Mouse (Mus musculus) ovary, postnatal 14 days (tissue): ENCODE data around the gene Dock4.

Experiments used
- DNase-seq: peaks from one replicate; pipeline ENCODE4 v3.0.0; 2022; ENCODE audit warnings: low spot score

Dock4 gene

DNA sequence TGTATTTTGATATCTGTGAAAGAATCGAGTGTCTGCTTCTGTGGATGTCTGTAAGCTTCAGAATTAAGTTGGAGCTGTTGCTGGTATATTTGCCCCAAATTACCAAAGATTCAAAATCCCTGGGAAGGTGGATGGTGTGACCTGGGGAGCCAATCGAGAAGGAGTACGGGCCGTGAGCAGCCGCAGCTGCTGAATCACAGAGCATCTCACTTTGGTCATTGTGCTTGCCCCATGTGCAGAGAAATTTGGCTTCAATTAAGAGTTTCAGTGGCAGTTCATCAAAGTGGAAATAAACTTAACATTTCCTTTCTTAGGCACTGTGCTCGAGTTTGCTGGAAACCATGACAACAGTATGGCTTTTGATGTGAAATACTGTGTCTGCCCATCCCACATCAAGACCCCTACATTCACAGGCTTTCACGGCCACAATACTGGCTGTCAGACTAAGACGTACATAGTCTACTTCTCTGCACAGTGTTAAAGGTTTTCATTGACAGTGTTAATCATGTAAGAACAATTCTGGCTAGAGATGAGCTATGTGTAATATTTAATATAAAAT lies 321.6 kb downstream of the Dock4 start:
- DNase-seq, result no peak

GRCm38 (mm10) chr12:40773091-40773490 lies 327.3 kb downstream of the Dock4 start:
- DNase-seq, result no peak

GRCm38 (mm10) chr12:40781554-40781953 lies 335.8 kb downstream of the Dock4 start:
- no peak for DNase-seq

- no peak for DNase-seq
Measured at GRCm38 (mm10) chr12:40788621-40789111, 342.9 kb downstream of the Dock4 start.

DNA sequence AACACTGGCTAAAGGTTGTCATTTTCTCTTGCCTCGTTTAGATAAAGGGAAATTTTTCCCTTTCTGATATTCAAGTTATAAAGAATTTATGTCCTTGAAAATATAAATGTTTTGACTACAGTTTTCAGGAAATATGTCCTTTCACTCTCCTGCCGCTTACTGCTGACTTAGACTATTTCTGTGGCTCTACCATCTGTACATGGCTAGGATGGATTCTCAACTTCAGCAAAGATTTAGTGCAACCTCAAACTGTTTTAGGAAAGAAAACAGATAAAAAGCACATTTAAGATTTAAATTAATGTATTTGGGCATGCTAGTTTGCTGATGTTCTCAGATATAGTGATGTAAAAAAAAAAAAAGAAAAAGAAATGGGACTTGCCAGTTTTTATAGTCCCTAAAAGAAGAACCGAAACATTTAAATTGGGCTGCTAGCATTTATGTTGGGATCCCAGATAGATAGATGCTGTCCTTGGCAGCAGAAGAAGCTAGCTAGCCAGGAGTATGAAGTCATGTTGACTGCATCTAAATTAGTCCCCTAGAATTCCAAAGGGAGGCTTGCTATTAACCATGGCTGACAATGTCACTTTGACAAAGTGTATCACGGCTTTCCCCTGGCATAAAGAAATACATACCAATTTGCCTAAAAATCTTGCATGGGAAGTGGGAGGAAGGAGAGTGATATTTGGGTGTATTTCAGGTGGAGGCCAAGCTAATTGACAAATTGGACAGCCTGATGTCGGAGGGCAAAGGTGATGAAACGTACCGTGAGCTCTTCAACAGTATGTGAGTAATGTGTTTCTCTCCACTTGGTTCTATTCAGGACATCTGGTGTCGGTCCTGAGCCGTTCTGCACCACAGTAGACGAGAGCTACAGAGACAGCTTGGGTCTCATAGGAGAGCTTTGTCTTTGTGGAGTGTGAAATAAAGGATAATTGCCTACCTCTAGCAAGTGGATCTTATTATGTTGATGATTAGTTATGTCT lies 343.9 kb downstream of the Dock4 start:
- no peak for DNase-seq

- no peak for DNase-seq
Measured at GRCm38 (mm10) chr12:40791221-40791620, 345.5 kb downstream of the Dock4 start.

GRCm38 (mm10) chr12:40792184-40792650 lies 346.5 kb downstream of the Dock4 start:
- no peak for DNase-seq

DNA sequence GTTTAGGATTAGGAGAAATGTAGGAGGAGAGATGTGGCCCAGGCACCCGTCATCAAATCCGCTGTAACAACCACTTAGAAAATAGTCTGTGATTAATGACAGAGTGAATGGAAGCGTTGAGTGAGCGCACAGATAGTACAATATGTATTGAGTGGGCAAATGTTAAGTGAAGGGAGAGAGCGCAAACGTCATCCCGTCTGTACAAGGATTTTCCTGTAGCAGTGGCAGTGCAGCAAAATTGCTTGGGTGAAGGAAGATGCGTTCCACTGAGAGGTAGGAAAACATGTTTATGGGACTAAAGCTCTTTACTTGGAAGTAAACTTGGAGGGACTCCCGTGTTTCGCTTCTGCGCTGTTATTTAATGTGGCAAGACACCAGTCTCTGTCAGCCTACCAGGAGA lies 348.3 kb downstream of the Dock4 start:
- no peak for DNase-seq

GRCm38 (mm10) chr12:40794756-40795155 lies 349.0 kb downstream of the Dock4 start:
- no peak for DNase-seq

GRCm38 (mm10) chr12:40795768-40796167 lies 350.0 kb downstream of the Dock4 start:
- DNase-seq, result no peak

- DNase-seq, result no peak
Measured at GRCm38 (mm10) chr12:40796813-40797491, 351.2 kb downstream of the Dock4 start.

DNA sequence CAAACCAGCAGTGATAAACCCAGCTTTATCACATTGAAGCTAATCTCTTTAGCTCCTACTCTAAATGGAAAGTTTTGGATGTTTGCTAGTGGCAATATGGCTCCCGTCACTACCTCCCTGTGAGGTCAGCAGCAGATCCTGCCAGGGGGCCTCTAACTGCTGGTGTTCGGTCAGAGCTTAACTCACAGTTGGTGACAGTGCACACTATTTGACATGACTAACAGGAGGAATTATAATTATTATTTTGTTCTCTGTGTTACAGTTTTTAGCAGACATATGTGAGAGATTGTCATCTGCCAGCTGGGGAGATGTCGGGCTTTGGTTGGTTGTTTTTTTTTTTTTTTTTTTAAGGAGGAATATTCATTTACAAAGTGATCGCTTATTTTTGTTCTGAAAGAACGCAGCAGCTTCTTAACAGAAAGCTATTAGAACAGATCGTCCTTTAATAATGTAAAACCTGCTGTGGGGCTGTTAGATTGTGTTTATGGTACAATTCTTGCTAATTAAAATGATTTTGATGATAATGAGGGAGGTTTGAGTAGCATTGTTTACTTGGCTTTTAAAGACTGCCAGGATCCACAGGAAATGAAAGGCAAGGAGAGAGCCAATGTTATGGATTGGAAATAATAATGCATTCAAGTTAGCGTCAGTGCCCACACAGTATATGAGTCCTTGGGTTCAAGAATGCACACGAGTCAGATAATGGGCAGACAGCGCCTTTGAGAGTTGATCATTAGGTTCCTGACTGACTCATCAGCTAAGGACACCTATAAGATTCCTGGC lies 352.0 kb downstream of the Dock4 start:
- DNase-seq, result no peak

GRCm38 (mm10) chr12:40798344-40799017 lies 352.7 kb downstream of the Dock4 start:
- DNase-seq, result no peak

DNA sequence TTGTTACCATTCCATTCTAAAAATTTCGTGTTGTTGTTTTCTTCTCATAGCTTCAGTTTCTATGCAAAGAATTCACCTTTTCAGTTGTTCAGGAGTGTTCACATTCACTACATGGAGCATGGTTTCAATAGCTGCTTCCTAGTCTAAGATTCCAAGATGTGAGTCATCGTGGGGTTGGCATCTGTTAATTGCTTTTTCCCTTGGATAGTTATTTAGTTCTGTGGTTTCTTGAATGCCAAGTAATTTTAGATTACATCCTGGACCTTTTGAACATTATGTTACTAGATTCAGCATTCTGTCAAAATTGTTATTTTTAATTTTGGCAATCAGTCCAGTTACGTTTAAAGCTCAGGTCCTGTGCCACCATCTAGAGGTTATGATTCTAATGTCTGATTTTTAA lies 355.7 kb downstream of the Dock4 start:
- no peak for DNase-seq

DNA sequence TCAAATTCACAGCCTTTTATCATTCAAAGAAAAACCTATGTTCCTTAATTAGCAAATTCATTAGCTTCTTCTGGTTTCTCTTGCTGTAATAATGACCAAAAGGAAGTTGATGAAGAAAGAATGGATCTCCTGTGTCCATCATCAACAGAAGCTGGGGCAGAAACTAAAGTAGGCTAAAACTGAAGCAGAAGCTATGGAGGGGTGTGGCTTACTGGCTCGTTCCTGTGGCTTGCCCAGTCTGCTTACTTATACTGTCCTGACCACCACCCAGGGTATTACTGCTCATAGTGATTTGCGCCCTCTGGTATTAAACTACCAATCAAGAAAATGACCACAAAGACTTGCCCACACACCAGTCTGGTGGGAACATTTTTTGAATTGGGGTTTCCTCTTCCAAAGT lies 359.5 kb downstream of the Dock4 start:
- no peak for DNase-seq

DNA sequence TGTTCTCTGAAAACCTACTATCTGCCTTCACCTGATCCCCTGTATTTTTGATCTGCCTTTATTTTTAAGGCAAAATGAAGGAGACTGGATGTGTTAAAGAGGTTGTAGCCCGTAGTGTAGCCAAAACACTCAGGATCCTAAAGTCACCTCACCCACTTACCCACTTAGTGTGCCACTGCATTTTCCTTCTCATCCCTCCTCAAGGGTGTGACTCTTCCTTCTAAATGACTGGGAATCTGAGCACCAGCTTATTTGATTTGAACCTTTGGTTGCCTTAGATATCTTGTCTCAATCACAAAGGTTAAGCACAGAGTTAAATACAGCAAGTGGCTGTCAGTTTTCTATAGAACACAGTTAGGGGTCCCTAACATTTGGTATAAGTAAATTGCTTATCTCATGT lies 362.2 kb downstream of the Dock4 start:
- no peak for DNase-seq

- DNase-seq, result no peak
Measured at GRCm38 (mm10) chr12:40813474-40813873, 367.7 kb downstream of the Dock4 start.

DNA sequence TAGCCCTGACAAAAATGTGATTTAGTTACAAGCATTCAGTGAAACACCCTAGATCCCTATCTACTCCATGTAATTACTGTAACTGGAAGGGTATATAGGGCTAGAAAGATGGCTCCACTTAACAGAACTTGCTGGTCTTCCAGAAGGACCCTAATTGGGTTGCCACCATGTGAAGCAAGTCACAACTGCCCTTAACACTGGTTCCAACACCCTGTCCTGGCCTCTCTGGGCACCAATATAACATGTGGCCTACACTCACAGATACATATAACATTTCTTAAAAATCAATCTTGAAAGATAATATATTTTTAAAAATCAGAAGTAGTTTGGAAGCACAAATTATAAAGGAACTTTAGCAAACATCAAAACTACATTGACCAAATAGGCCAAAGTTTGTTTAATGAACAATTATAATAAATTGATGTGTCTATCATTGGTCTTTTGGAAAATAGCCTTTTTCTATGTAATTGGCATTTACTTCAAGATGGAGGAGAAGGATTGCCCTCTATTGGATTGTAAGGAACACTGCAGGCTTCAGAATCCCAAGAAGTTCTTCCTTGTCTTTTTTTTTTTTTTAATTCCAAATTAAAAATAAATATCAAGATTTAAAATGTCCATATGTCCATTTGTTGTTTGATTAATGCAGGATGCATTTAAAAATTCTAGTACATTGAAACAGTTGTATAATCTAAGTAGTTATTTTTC lies 369.1 kb downstream of the Dock4 start:
- no peak for DNase-seq

DNA sequence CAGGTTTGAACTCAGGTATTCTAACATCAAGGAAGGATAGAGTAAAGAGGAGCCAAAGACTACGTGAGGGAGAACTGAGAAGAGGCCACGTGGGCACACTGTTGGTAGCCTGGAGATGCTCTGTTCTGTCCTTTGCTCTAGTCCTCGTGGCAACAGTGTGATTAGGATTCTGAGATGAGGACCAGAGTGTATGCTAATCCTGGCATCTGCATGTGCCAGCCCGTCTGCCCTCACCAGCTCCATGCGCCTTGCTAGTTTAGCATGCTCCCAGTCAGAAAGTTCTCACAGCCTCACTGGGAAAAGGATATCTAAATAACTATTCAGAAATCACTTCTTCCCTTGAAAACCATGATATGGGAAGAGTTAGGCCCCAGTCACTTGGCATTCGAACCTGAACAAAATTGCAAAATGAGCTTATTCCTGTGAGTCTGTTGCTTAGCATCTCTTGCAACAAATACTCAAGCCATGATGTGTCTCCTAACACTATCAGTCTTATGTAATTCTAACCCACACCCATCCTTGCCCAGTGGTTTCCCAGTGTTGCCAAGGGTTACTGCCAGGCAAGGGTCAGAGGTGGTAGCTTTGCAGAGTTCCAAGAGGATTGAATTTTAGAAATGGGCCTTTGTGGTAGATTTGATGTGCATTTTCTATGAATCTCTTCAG lies 372.4 kb downstream of the Dock4 start:
- DNase-seq, result no peak

DNA sequence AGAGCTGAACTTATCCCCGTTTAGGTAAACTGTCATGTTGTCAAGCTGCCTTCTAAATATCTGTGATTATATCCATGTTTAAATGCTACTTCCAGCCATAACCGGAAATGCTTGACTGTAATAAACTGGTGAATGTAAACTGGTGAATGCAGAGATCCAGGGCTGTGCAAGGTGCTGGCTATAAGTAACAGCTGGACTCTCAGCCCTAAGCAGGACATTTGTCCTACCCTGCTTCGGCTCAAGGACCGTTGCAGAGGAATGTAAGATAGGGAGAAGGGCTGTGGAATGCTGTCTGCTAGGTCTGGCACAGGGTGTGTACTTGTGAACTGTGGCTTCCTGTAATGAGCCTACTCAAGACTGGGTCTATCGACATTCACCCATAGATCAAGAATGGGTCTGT lies 377.9 kb downstream of the Dock4 start:
- no peak for DNase-seq
